Mouse (Mus musculus) midbrain, embryonic 14.5 days (tissue): ENCODE results near the gene Csrnp3. TPM values are rescaled to one million over a fixed set of nuclear protein-coding genes. Genes with fewer than 3 reads are reported as not detected.
A peak's percentile ranks its signal among the peaks of the same experiment; 100 is the strongest.

Source experiments
- ATAC-seq: fragments of 200-750 bp; cut with Nextera tagmentation; 2 replicates; pipeline ENCODE4 v1.8.0; 2017; ENCODE audit warnings: moderate number of reproducible peaks, moderate library complexity; ENCODE audit not compliant: low FRiP score, low TSS enrichment
- DNase-seq: peaks from one replicate; pipeline ENCODE4 v3.0.0-alpha.2; 2015
- H3K27ac ChIP-seq: fragments of 300-500 bp; sonication (generic); replicated peaks from 2 replicates; pipeline ENCODE4 v1.5.1; 2014; ENCODE audit warnings: mild to moderate bottlenecking, low read depth, low read length, moderate library complexity
- H3K27me3 ChIP-seq: fragments of 300-500 bp; sonication (generic); 2 replicates; pipeline ENCODE4 v1.6.1; 2014; ENCODE audit warnings: low read length, control low read depth, mixed read lengths; ENCODE audit not compliant: control insufficient read depth, insufficient read depth
- H3K36me3 ChIP-seq: fragments of 300-500 bp; sonication (generic); 2 replicates; pipeline ENCODE4 v1.6.1; 2014; ENCODE audit warnings: low read length, control low read depth; ENCODE audit not compliant: control insufficient read depth, insufficient read depth
- H3K4me1 ChIP-seq: fragments of 300-500 bp; sonication (generic); 2 replicates; pipeline ENCODE4 v1.6.1; 2014; ENCODE audit warnings: mild to moderate bottlenecking, antibody characterized with exemption, low read length, control low read depth; ENCODE audit not compliant: control insufficient read depth, insufficient read depth
- H3K4me2 ChIP-seq: fragments of 300-500 bp; sonication (generic); 2 replicates; pipeline ENCODE4 v1.6.1; 2014; ENCODE audit warnings: mild to moderate bottlenecking, low read length, moderate library complexity
- H3K4me3 ChIP-seq: fragments of 300-500 bp; sonication (generic); replicated peaks from 2 replicates; pipeline ENCODE4 v1.5.1; 2014; ENCODE audit warnings: low read depth, low read length
- H3K9ac ChIP-seq: fragments of 300-500 bp; sonication (generic); replicated peaks from 2 replicates; pipeline ENCODE4 v1.6.1; 2014; ENCODE audit warnings: mild to moderate bottlenecking, low read length, moderate library complexity
- H3K9me3 ChIP-seq: fragments of 300-500 bp; sonication (generic); 2 replicates; pipeline ENCODE4 v1.6.1; 2016; ENCODE audit warnings: low read length, control low read depth, mixed read lengths; ENCODE audit not compliant: control insufficient read depth
- WGBS: fragments of 180-500 bp; shearing (Covaris S2); extraction: QIAGEN DNeasy Blood & Tissue Kit; methylation state at CpG from one replicate; pipeline ENCODE4 v1.1.7; 2014; 5-methylcytosine and 5-hydroxymethylcytosine counted together
- polyA plus RNA-seq: library from polyadenylated mRNA; unstranded; fragments of >200 nt; fragmentation: Nextera tagmentation; extraction: Ambion mirVana; gene quantifications from 2 replicates; pipeline ENCODE4 v1.2.1, GENCODE M21; 2014

Gene Csrnp3
- polyA plus RNA-seq, 1 experiment from 2014 or later: 81.0 TPM

DNA sequence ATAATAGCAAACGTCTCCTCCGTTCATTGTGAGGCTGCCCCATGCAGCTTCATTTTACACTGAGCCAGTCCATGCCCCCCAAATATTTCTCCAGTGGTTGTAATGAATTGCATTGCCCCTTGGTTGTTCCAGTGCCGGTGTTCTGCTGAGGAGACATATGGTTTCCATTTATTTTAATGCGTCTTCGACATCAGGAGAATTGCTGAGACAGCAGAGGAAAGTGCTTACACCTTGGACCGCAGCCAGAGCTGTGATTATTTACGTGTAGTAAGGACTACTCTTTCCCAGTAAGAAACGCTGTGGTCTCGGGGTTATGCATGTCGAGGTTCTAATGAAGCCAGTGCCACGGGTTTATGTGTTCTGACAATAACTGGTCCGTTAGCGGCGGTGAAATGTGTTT, 147.8 kb downstream of the Csrnp3 start:
- Histone ChIP-seq H3K9me3 (no peaks in the 10 kb centered on the region), H3K4me3 (no peak overlapping the region), H3K36me3 (no peaks in the 10 kb centered on the region), H3K27ac (peak overlapping the region; percentile 83), H3K9ac (0 out of 2 replicates have a peak overlapping the region, but pooled peaks have one; percentile 20), H3K4me1 (peaks cover 50% of the 10 kb centered on the region), H3K27me3 (no peaks in the 10 kb centered on the region), H3K4me2 (peak overlapping the region; percentile 26)
- peak; percentile 76 for DNase-seq
- 22% methylated on average over 14 of the region's 14 CpGs for WGBS
- ATAC-seq: no peak

DNA sequence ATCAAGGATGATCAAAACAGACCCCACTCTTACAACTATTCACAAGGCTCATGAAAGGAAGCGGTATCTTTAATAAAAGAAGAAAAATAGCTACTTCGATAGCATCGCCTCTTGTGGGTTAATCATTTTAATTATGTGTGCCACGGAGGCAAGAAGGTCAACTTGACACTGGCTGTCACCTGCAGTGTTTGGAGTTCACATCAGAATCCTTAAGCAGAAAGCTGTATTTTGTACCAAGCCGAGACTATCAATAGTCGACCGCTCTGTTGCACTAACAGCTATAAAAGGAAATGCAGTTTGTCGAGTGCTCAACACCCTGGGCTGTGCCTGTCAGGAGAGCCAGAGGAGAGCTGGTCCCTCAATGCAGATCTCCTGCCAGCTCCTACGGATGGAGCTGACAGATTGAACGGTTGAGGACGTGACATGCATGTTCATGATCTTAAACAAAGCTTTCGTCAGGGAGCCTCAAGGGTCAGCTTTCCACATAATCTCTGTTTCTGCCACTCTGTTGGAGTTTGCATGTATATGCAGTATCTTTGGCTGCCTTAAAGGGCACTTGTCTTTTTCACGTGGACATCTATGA, 149.4 kb downstream of the Csrnp3 start:
- peak overlapping the region; percentile 31 for H3K4me2 ChIP-seq
- DNase-seq: peak; percentile 89
- H3K36me3 ChIP-seq: no peaks in the 10 kb centered on the region
- no peak overlapping the region for H3K4me3 ChIP-seq
- peaks cover 50% of the 10 kb centered on the region for H3K4me1 ChIP-seq
- H3K27me3 ChIP-seq: no peaks in the 10 kb centered on the region
- H3K27ac ChIP-seq: peak overlapping the region; percentile 85
- ATAC-seq: peak; percentile 91
- H3K9me3 ChIP-seq: no peaks in the 10 kb centered on the region
- 8% methylated on average over 13 of the region's 13 CpGs for WGBS
- peak overlapping the region; percentile 10; the same call in 1 of the 2 replicates for H3K9ac ChIP-seq

GRCm38 (mm10) chr2:65998747-65999146, 153.2 kb downstream of the Csrnp3 start:
- WGBS: 95% methylated on average over 2 of the region's 2 CpGs
- peaks cover 15% of the 10 kb centered on the region for H3K36me3 ChIP-seq

DNA sequence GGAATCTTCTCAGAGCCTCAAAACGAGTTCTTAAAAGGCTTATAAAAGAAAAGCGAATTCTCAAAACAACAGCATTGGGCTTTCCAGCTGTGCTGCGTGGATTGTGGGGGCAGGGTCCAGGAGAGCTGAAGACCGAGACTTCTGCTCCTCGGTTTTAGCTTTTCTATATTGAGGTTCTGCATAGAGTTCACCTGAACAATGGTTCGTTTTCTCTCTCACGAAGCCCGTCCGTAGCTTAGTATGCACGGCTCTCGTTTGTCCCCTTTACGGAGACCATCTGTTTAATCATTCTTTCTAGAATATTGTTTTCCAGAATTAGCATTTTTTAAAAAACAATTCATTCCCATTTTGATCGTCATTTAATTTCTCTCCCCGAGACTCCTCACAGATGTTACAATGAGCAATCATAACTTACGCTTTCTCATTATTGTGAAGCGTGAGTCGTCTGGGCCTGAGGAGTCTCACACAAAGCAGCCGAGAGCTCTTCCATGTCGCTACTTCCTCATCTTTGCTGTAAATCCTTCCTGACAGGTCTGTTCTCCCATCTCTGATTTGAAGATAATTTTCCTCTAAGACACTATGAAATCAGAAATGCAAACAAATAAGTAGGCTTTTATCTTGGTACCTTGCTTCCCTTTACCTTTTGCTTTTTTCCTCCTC, 163.6 kb downstream of the Csrnp3 start:
- no peaks in the 10 kb centered on the region for H3K9me3 ChIP-seq
- H3K4me2 ChIP-seq: peak overlapping the region; percentile 15; the same call in 1 of the 2 replicates
- H3K27ac ChIP-seq: peak overlapping the region; percentile 58
- WGBS: 47% methylated on average over 19 of the region's 19 CpGs
- H3K9ac ChIP-seq: no peak overlapping the region; the same call in 1 of the 2 replicates
- no peak overlapping the region for H3K4me3 ChIP-seq
- DNase-seq: peak; percentile 62
- ATAC-seq: peak; percentile 46; the same call in 1 of the 2 replicates
- peaks cover 13% of the 10 kb centered on the region for H3K36me3 ChIP-seq
- H3K4me1 ChIP-seq: 0 out of 2 replicates have a peak, but pooled peaks cover 4% of the 10 kb centered on the region
- H3K27me3 ChIP-seq: no peaks in the 10 kb centered on the region

More at GRCm38 (mm10) chr2:65998747-65999146, 153.2 kb downstream of the Csrnp3 start:
- peaks cover 32% of the 10 kb centered on the region for H3K4me1 ChIP-seq
- no peak overlapping the region for H3K27ac ChIP-seq
- no peaks in the 10 kb centered on the region for H3K9me3 ChIP-seq
- ATAC-seq (no peak), DNase-seq (no peak)
- no peaks in the 10 kb centered on the region for H3K27me3 ChIP-seq
- H3K4me2 ChIP-seq: no peak overlapping the region
- no peak overlapping the region for H3K9ac ChIP-seq
- no peak overlapping the region for H3K4me3 ChIP-seq

DNA sequence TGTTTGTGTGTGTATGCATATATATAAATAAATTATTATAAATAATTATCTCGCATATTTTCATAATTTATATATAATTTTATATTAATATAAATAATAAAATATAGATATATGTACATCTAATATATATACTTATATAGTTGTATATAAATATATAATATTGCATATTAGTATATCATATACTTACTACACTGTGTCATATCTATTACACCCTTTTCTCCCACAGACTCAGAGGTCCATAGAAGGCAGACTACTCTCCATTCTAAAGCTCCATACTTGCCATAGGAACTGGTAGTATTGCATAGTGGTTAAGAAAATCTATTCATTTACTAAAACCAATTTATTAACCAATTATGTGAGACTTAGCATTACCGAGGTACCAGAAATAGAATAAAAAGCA, 164.1 kb downstream of the Csrnp3 start:
- no peaks in the 10 kb centered on the region for H3K9me3 ChIP-seq
- 0 out of 2 replicates have a peak, but pooled peaks cover 4% of the 10 kb centered on the region for H3K4me1 ChIP-seq
- DNase-seq (no peak), ATAC-seq (no peak)
- H3K9ac ChIP-seq: no peak overlapping the region
- no peak overlapping the region for H3K27ac ChIP-seq
- 79% methylated on average over 2 of the region's 2 CpGs for WGBS
- no peak overlapping the region; the same call in 1 of the 2 replicates for H3K4me2 ChIP-seq
- no peaks in the 10 kb centered on the region for H3K27me3 ChIP-seq
- H3K4me3 ChIP-seq: no peak overlapping the region
- peaks cover 7% of the 10 kb centered on the region; the same call in 1 of the 2 replicates for H3K36me3 ChIP-seq

- Histone ChIP-seq H3K4me3 (no peak overlapping the region), H3K27me3 (no peaks in the 10 kb centered on the region), H3K27ac (peak overlapping the region; percentile 22; the same call in 1 of the 2 replicates), H3K36me3 (peaks cover 35% of the 10 kb centered on the region), H3K9me3 (no peaks in the 10 kb centered on the region), H3K4me1 (no peaks in the 10 kb centered on the region), H3K4me2 (no peak overlapping the region), H3K9ac (no peak overlapping the region)
- ATAC-seq (no peak), DNase-seq (no peak)
- 76% methylated on average over 9 of the region's 9 CpGs for WGBS
Measured at GRCm38 (mm10) chr2:66018711-66019110, 173.1 kb downstream of the Csrnp3 start.

DNA sequence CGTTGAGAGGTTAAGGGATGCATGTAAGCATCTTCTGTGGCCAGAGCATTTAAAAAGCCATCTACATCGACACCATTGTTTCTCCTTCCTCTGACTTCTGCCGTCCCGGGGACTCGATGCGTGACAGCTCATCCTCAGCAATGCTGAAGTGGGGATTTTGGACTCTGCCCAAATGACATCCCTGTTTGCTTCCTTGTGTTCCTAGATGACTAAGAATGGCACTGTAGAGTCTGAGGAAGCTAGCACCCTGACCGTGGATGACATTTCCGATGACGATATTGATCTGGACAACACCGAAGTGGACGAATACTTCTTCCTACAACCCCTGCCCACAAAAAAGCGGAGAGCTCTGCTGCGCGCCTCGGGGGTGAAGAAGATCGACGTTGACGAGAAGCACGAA, 173.7 kb downstream of the Csrnp3 start:
- Histone ChIP-seq H3K4me2 (no peak overlapping the region), H3K4me1 (no peaks in the 10 kb centered on the region), H3K4me3 (no peak overlapping the region), H3K9ac (no peak overlapping the region), H3K36me3 (peaks cover 37% of the 10 kb centered on the region), H3K27ac (peak overlapping the region; percentile 22; the same call in 1 of the 2 replicates), H3K27me3 (no peaks in the 10 kb centered on the region), H3K9me3 (no peaks in the 10 kb centered on the region)
- ATAC-seq: no peak
- WGBS: 91% methylated on average over 19 of the region's 19 CpGs
- DNase-seq: no peak

GRCm38 (mm10) chr2:66023419-66023818, 177.9 kb downstream of the Csrnp3 start:
- no peak overlapping the region for H3K4me2 ChIP-seq
- H3K9me3 ChIP-seq: no peaks in the 10 kb centered on the region
- WGBS: 93% methylated on average over 9 of the region's 9 CpGs
- H3K4me3 ChIP-seq: no peak overlapping the region
- ATAC-seq (no peak), DNase-seq (no peak)
- peaks cover 5% of the 10 kb centered on the region; the same call in 1 of the 2 replicates for H3K4me1 ChIP-seq
- no peaks in the 10 kb centered on the region for H3K27me3 ChIP-seq
- no peak overlapping the region for H3K27ac ChIP-seq
- H3K9ac ChIP-seq: no peak overlapping the region
- peaks cover 49% of the 10 kb centered on the region for H3K36me3 ChIP-seq
